ENCODE assay signal across 10 mouse cellular contexts in genomic region chr13:61241076-61241947, GRCm38 (mm10). TPM values are rescaled to one million over a fixed set of nuclear protein-coding genes. Genes with fewer than 3 reads are reported as not detected.
DNase-seq lines count a peak whose midpoint lies in the region; ATAC-seq and TF ChIP-seq lines count a peak whose summit lies in the region.
"Had no signal": no experiment of that assay in that cellular context is flagged by ENCODE, and none has a peak within 500 bp of the region (broad histone marks: within the 10 kb centered on the region; RNA-seq: fewer than 3 reads in every experiment).

No protein-coding gene starts in this region.

- ATAC-seq in Patski: peak; percentile 84

- POLR2A ChIA-PET in Patski (lab: Charles Lee): no interaction called here

- intact Hi-C loops in gastrocnemius, adult 2 months (cut with DNase I): no loop called here
- intact Hi-C loops in heart, postnatal 14 days (cut with DNase I): loop anchor here (2.0 to 5.0 kb wide), 2 partner anchors 414 to 483 kb away; no protein-coding TSS in a partner anchor

- no peak overlapping the region for H3K4me3 ChIP-seq in gastrocnemius, adult 2 months

- CTCF ChIA-PET in Patski (lab: Charles Lee): interaction anchor here (0.8 to 2.5 kb wide), 6 partner anchors 9 to 482 kb away, joined by 3 to 9 read pairs (median 3); no protein-coding TSS in a partner anchor

- H3K27me3 ChIP-seq in Patski: no peaks in the 10 kb centered on the region

- peak; percentile 24 for DNase-seq in gastrocnemius, adult 2 months
- DNase-seq in gastrocnemius, postnatal 25 days: no peak
- peak; percentile 2 for DNase-seq in Patski (ENCODE audit: low read depth, low spot score)
- DNase-seq in cerebellum, postnatal 36 days: peak; percentile 1 to 2
- peak; percentile 58 to 63 for DNase-seq in heart, postnatal 14 days
- DNase-seq in left cerebral cortex, adult 18-20 months (ENCODE audit: low spot score in 2 of 2): peak; percentile 61
- peak; percentile 71 for DNase-seq in mesoderm, embryonic 11.5 days (ENCODE audit: low read depth, low spot score)
- DNase-seq in telencephalon, adult 2 months (ENCODE audit: low read depth, low spot score): peak; percentile 0

- H3K27ac ChIP-seq in gastrocnemius, adult 2 months: no peak overlapping the region

- peak; percentile 57 for TF ChIP-seq CTCF in gastrocnemius, adult 2 months (IDR thresholded peaks at IDR 0.05)
- peak; percentile 59 for TF ChIP-seq CTCF in Patski (IDR thresholded peaks at IDR 0.05)

- in situ Hi-C loops in Patski (cut with MboI; ENCODE audit: low pct_unique_long_range_greater_than_20kb): loop anchor here (5.0 to 25.0 kb wide), 3 partner anchors 237 to 654 kb away; partner anchors contain the start of gene Ctsj

RNA-seq across cellular contexts. Expression of gene Cts8, which starts 13.8 kb away (rescaled TPM):
- total RNA-seq in gastrocnemius, adult 2 months (2021): not detected
- total RNA-seq in gastrocnemius, postnatal 25 days (2021): not detected
- 0.03 TPM for polyA plus RNA-seq in Patski (2021)
- total RNA-seq in heart, postnatal 14 days (2021): not detected
- not detected for total RNA-seq in left cerebral cortex, adult 18-20 months (2021)
- total RNA-seq: adrenal gland, postnatal 4 days had no signal
- polyA plus RNA-seq: lung, embryonic 16.5 days had no signal

RNA-seq across cellular contexts. Expression of gene Cts6, which starts 38.1 kb away (rescaled TPM):
- total RNA-seq in gastrocnemius, adult 2 months (2021): not detected
- not detected for total RNA-seq in gastrocnemius, postnatal 25 days (2021)
- polyA plus RNA-seq in Patski (2021): not detected
- not detected for total RNA-seq in heart, postnatal 14 days (2021)
- total RNA-seq in left cerebral cortex, adult 18-20 months (2021): not detected
- total RNA-seq: adrenal gland, postnatal 4 days had no signal
- polyA plus RNA-seq: lung, embryonic 16.5 days had no signal

RNA-seq across cellular contexts. Expression of gene Gm49398, which starts 47.3 kb away (rescaled TPM):
- not detected for total RNA-seq in gastrocnemius, adult 2 months (2021)
- not detected for total RNA-seq in gastrocnemius, postnatal 25 days (2021)
- not detected for polyA plus RNA-seq in Patski (2021)
- total RNA-seq in heart, postnatal 14 days (2021): not detected
- not detected for total RNA-seq in left cerebral cortex, adult 18-20 months (2021)
- total RNA-seq: adrenal gland, postnatal 4 days had no signal
- polyA plus RNA-seq: lung, embryonic 16.5 days had no signal
